Mouse (Mus musculus) v-Abl transformed pro-B cells (cell line): ENCODE measurements around the gene Abcc3.

Experiments
- in situ Hi-C, 2 experiments: fragments of 400-800 bp; cut with MboI; formaldehyde crosslinking; loops; one replicate each; pipeline ENCODE4 v1.15.1; 2025; ENCODE audit not compliant: unreplicated experiment in 2 of 2

The Abcc3 gene

GRCm38 (mm10) chr11:94334386-94334968, 58.3 kb downstream of the Abcc3 start:
- in situ Hi-C loops: loop anchor here in 1 of 2 experiments (10.0 kb wide), 1 partner anchor 150 kb away; the partner anchor contains the start of gene Spata20

GRCm38 (mm10) chr11:94332726-94333125, 60.1 kb downstream of the Abcc3 start:
- in situ Hi-C loops: loop anchor here in 1 of 2 experiments (10.0 kb wide), 1 partner anchor 152 kb away; the partner anchor contains the start of gene Spata20

- in situ Hi-C loops: loop anchor here in 1 of 2 experiments (10.0 kb wide), 1 partner anchor 155 kb away; the partner anchor contains the start of gene Spata20
These were observed 62.6 kb downstream of the Abcc3 start for GRCm38 (mm10) chr11:94330211-94330610.

- in situ Hi-C loops: no loop called here
These were observed 63.4 kb downstream of the Abcc3 start for GRCm38 (mm10) chr11:94329270-94329891.

- in situ Hi-C loops: no loop called here
These were observed 64.2 kb downstream of the Abcc3 start for GRCm38 (mm10) chr11:94328644-94329025.

GRCm38 (mm10) chr11:94327693-94328643, 64.8 kb downstream of the Abcc3 start, which contains the start of gene Ankrd40:
Ankrd40 (plus strand) TSS chr11:94328001.
- in situ Hi-C loops: no loop called here

- in situ Hi-C loops: no loop called here
These were observed 65.8 kb downstream of the Abcc3 start for GRCm38 (mm10) chr11:94326961-94327411.

- in situ Hi-C loops: loop anchor here in 1 of 2 experiments (25.0 kb wide), 1 partner anchor 362 kb away; the partner anchor contains the start of genes Gm20390, Nme1 and Nme2
These were observed 68.2 kb downstream of the Abcc3 start for GRCm38 (mm10) chr11:94324618-94325017.

GRCm38 (mm10) chr11:94323271-94323925, 69.4 kb downstream of the Abcc3 start:
- in situ Hi-C loops: loop anchor here in 1 of 2 experiments (25.0 kb wide), 1 partner anchor 361 kb away; the partner anchor contains the start of genes Gm20390, Nme1 and Nme2

GRCm38 (mm10) chr11:94322636-94323035, 70.2 kb downstream of the Abcc3 start:
- in situ Hi-C loops: loop anchor here in 1 of 2 experiments (25.0 kb wide), 1 partner anchor 360 kb away; the partner anchor contains the start of genes Gm20390, Nme1 and Nme2

GRCm38 (mm10) chr11:94321931-94322400, 70.8 kb downstream of the Abcc3 start, which contains the start of gene Luc7l3:
Luc7l3 (minus strand) TSS chr11:94321988.
- in situ Hi-C loops: loop anchor here in 1 of 2 experiments (25.0 kb wide), 1 partner anchor 360 kb away; the partner anchor contains the start of genes Gm20390, Nme1 and Nme2

- in situ Hi-C loops: loop anchor here in 1 of 2 experiments (25.0 kb wide), 1 partner anchor 359 kb away; the partner anchor contains the start of genes Gm20390, Nme1 and Nme2
These were observed 71.5 kb downstream of the Abcc3 start for GRCm38 (mm10) chr11:94320969-94321930.

GRCm38 (mm10) chr11:94318056-94318455, 74.7 kb downstream of the Abcc3 start:
- in situ Hi-C loops: loop anchor here in 1 of 2 experiments (25.0 kb wide), 1 partner anchor 356 kb away; the partner anchor contains the start of genes Gm20390, Nme1 and Nme2

GRCm38 (mm10) chr11:94317515-94317914, 75.3 kb downstream of the Abcc3 start:
- in situ Hi-C loops: loop anchor here in 1 of 2 experiments (25.0 kb wide), 1 partner anchor 355 kb away; the partner anchor contains the start of genes Gm20390, Nme1 and Nme2

GRCm38 (mm10) chr11:94317014-94317413, 75.8 kb downstream of the Abcc3 start:
- in situ Hi-C loops: loop anchor here in 1 of 2 experiments (25.0 kb wide), 1 partner anchor 355 kb away; the partner anchor contains the start of genes Gm20390, Nme1 and Nme2

GRCm38 (mm10) chr11:94316528-94316927, 76.3 kb downstream of the Abcc3 start:
- in situ Hi-C loops: loop anchor here in 1 of 2 experiments (25.0 kb wide), 1 partner anchor 354 kb away; the partner anchor contains the start of genes Gm20390, Nme1 and Nme2

GRCm38 (mm10) chr11:94315308-94315707, 77.5 kb downstream of the Abcc3 start:
- in situ Hi-C loops: loop anchor here in 1 of 2 experiments (25.0 kb wide), 1 partner anchor 353 kb away; the partner anchor contains the start of genes Gm20390, Nme1 and Nme2
